Mouse (Mus musculus): ENCODE measurements around the gene Tsks. TPM values are rescaled to one million over a fixed set of nuclear protein-coding genes. Genes with fewer than 3 reads are reported as not detected.

The Tsks gene
- polyA plus RNA-seq (2012; ENCODE audit: low replicate concordance) = 0.42 TPM in 1 of 2 replicates, not detected in the other

DNA sequence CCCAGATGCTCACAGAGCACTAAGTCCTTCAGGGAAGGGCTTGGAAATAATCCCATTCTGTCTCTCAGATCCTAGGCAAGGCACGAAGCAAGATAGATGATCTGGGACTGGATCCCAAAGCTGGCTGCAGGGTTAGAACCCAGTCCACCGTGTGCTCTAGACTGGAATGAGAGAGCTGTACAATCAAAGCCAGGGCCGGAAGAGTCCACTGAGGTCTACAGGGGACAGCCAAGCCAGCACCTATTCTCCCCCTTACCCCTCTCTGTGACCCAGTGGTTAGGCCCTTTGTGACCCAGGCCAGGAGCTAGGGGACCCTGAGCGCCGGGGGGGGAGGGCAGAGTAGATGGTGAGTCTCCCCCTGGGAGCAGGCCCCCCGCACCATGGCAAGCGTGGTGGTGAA lies at the start of gene Tsks:
Tsks (plus strand) TSS at position 301 of the 400 bp plus-strand sequence.

DNA sequence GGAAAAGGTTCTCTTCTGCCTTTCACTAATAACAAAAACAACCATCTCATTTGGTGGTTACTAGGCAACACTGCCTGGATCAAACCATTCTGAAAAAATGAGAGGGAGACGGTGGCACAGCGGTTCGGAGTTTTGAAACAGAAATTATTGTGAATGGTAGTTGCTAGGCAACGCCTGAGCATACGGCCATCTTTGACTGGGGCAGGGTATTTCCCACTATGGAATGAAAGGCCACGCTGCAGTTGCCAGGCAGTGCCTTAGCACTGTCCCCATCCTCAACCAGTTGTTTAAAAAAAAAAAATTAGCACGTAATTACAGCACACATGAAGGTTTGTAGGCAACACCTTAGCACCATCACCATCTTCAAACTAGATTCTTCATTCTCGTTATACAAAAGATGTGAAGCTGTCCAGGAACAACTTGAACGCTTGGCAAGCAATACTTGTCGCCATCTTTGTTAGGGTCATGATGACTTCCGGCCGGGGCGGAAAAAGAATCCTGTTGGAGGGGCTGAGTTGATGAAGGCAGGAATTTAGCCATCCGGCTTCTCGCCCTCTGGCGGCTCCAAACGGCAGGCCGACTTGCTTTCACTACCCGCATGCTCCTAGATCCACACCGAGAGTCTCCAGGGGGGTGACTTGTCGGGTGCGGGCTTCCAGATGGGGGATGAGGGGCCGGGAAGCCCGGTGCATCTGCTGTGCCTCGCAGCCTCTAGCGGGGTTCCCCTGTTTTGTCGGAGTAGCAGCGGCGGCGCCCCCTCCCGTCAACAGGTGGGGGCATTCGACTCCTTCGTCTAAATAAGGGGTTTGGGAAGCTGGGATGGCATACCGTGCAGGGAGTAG lies 47.2 kb upstream of the Tsks start, which contains the start of gene Fuz:
Fuz (plus strand) TSS at position 487 of the 842 bp plus-strand sequence.

DNA sequence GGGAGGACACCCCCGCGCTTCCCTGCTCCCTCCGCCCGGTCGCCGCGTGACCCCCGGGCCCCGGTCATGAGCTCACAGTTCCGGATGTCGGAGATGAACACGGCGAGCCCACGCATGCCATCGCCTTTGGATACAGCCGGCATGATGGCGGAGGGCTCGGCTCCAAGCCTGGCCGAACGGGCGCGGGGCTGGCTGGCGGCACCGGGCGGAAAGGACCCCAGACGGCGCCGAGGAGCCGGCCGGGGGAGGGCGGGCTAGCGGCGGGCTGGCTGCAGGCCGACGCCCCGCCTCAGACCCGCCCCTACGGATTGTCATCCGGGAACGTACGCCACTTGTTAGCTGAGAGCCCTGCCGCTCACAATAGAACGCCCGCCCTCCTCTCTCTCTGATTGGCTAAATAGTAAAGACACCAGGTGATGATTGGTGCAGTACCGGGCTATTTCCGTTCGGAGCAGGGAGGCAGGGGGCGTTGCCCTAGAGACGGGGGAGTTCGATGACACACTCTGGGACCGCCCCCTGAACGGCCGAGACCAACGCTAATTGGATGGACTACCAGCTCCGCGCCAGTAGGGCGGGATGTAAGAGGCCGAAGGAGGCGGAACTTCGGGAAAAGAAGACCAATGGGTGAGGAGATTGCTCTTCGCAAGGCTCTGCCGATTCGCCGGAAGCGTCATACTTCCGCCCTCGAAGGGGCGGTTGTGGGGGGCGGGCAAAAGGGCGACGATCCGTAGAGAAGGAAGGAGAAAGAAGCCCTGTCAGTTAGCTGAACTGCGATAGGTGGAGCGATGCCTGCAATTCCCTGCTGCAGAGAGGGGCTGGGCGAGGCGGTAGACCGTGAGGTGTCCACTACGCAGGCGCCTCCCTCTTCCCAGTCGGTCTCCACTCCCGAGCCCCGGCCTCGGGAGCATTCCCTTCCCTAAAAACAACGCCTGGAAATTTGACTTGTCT lies 13.5 kb upstream of the Tsks start, which contains the start of gene Ap2a1:
Ap2a1 (minus strand) TSS at position 293 of the 948 bp plus-strand sequence.

DNA sequence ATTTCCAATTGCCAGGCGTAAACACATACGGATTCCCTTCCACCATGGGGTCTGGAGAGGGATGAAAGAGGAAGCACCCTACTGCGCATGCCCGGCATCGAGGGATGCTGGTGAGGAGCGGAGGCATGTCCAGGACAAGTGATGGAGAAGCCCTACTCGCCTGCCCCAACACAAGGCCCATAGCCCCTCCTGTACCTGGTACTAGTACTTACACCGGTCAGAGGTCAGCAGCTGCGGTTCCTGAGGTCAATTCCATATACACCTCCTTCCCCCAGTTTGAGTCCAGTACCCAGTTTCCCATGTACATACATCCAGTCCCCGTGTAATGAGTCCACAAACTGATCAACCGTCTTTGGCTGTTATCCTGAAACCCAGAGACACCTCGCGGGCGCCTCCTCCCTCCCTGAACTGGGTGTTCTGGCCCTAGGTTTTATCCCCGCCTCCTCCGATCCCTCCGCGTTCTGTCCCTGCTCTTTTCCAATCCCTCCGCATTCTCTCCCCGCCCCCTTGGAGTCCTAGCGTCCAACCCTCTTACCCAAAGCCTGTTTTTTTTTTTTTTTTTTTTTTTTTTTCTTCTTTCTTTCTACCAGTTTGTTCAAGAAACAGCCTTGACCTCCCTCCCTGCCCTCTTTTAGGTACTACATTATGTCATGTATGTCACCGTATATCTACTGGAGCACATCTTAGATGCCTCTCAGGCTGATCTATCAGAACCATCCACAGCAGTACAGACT lies 31.5 kb downstream of the Tsks start, which contains the start of gene Cpt1c:
Cpt1c (minus strand) TSS at position 469 of the 734 bp plus-strand sequence.

DNA sequence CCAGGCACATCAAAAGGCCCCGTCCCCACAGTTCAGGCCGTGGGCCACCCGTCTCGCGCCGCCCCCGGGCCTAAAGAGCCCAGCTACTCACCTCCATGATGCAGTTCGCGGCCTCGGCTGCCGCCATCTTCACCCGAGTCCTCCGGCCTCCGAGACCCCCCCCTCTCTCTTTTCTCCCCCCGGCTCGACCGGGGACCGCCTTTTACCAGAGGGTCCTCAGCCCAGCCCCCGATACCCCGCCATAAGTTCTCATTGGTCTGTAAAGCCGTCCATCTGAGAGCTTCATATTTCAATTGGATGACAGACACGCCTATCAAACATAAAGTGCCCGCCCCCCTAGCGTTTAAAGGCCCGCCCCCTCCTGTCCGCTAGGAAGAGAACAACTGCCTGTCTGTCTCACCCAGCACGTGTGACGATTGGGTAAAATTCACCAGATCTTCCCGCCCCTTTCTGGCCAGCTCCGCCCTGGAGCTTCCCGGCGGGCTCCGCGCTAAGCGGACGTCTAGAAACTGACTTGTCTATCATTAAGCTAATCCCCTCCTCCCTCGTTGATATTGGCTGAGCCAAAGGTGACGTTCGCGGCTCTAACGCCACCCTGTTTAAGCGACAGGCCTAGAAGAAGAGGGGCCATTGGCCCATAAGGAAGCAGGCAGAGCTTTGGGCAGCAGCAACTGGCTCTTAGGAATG lies 43.3 kb downstream of the Tsks start, which contains the start of gene Prmt1:
Prmt1 (minus strand) TSS at position 377 of the 687 bp plus-strand sequence.

DNA sequence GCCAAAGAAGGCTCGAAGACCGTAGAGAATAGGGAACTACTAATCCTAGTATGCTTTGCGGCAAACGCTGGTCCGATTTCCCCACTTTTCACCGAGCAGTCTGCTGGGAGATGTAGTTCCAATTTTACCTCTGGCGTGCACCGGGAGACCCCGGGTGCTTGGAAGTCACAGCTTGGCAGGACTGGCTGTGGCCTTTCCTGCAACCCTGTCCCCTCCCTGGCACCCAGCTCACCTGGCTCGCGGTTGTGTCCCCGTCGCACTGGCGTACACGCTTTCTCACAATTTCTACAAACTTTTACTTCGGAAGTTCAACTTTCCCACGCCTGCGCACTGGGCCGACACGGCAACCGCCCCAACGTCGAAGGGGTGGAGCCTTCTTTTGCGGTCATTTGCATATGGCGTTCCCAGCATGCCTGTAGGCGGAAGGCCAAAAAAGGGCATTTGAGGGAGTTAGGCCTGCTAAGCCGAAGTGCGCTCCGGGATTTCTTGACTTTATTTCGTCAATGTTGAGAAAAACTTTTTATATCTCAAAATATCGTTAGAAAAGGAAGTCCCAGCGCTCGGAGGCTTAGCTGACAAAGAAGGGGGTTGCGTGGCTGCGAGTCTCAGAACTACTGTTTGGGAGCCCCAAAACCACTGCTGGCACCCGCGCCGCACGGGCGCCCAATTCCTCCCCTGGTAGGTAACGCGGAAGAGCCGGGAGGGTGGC lies 54.4 kb downstream of the Tsks start, which contains the start of gene Irf3:
Irf3 (plus strand) TSS at position 418 of the 709 bp plus-strand sequence.

DNA sequence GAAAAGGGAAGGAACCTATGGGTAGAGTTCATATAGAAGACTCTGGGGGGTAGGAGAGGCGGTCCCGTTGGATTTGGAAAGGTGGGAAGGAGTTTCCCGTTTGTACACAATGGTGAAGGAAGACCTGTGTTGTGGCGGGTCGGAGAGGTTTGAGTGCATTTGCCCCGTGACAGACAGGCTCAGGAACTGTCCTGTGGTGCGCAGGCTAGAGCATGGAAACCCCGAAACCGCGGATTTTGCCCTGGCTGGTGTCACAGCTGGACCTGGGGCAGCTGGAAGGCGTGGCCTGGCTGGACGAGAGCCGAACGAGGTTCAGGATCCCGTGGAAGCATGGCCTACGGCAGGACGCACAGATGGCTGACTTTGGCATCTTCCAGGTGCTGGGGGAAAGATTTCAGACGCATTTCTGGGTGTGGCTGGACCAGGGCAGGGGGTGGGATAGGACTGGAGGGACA lies 55.5 kb downstream of the Tsks start, which contains the start of gene Bcl2l12:
Bcl2l12 (minus strand) TSS at position 212 of the 455 bp plus-strand sequence.

Other genes with a start within 250 kb of the Tsks start
- gene Izumo2, start 234.5 kb upstream of the Tsks start, polyA plus RNA-seq (2012; ENCODE audit: low replicate concordance) = not detected in 2 replicates
- gene Vrk3, start 194.8 kb upstream of the Tsks start, polyA plus RNA-seq (2012; ENCODE audit: low replicate concordance) = 56.2 and 60.7 TPM in 2 replicates
- gene Zfp473, start 192.2 kb upstream of the Tsks start, polyA plus RNA-seq (2012; ENCODE audit: low replicate concordance) = 0.19 TPM in 1 of 2 replicates, not detected in the other
- 34.9 and 262 TPM in 2 replicates for gene Nup62, start 127.1 kb upstream of the Tsks start, polyA plus RNA-seq (2012; ENCODE audit: low replicate concordance)
- gene Il4i1, start 126.8 kb upstream of the Tsks start, polyA plus RNA-seq (2012; ENCODE audit: low replicate concordance) = 32.0 and 50.1 TPM in 2 replicates
- gene Atf5, start 126.5 kb upstream of the Tsks start, polyA plus RNA-seq (2012; ENCODE audit: low replicate concordance) = 316 and 493 TPM in 2 replicates
- 700 and 1,277 TPM in 2 replicates for gene Akt1s1, start 94.2 kb upstream of the Tsks start, polyA plus RNA-seq (2012; ENCODE audit: low replicate concordance)
- 84.2 and 127 TPM in 2 replicates for gene Tbc1d17, start 94.1 kb upstream of the Tsks start, polyA plus RNA-seq (2012; ENCODE audit: low replicate concordance)
- gene Pnkp, start 86.1 kb upstream of the Tsks start, polyA plus RNA-seq (2012; ENCODE audit: low replicate concordance) = 44.0 and 47.7 TPM in 2 replicates
- gene Ptov1, start 73.4 kb upstream of the Tsks start, polyA plus RNA-seq (2012; ENCODE audit: low replicate concordance) = 43.6 and 56.8 TPM in 2 replicates
- gene Med25, start 50.5 kb upstream of the Tsks start, polyA plus RNA-seq (2012; ENCODE audit: low replicate concordance) = 556 and 706 TPM in 2 replicates
- gene Fuz, start 47.1 kb upstream of the Tsks start, polyA plus RNA-seq (2012; ENCODE audit: low replicate concordance) = 65.8 and 103 TPM in 2 replicates
- 202 and 215 TPM in 2 replicates for gene Ap2a1, start 13.7 kb upstream of the Tsks start, polyA plus RNA-seq (2012; ENCODE audit: low replicate concordance)
- 12.5 and 13.7 TPM in 2 replicates for gene Cpt1c, start 31.6 kb downstream of the Tsks start, polyA plus RNA-seq (2012; ENCODE audit: low replicate concordance)
- 27.7 and 67.9 TPM in 2 replicates for gene Prmt1, start 43.4 kb downstream of the Tsks start, polyA plus RNA-seq (2012; ENCODE audit: low replicate concordance)
- gene Irf3, start 54.4 kb downstream of the Tsks start, polyA plus RNA-seq (2012; ENCODE audit: low replicate concordance) = 87.3 and 130 TPM in 2 replicates
- gene Bcl2l12, start 55.5 kb downstream of the Tsks start, polyA plus RNA-seq (2012; ENCODE audit: low replicate concordance) = 87.8 and 102 TPM in 2 replicates
- gene Scaf1, start 73.2 kb downstream of the Tsks start, polyA plus RNA-seq (2012; ENCODE audit: low replicate concordance) = 217 and 410 TPM in 2 replicates
- gene Rras, start 74.8 kb downstream of the Tsks start, polyA plus RNA-seq (2012; ENCODE audit: low replicate concordance) = 5.5 and 13.5 TPM in 2 replicates
- 79.4 and 112 TPM in 2 replicates for gene Prr12, start 109.7 kb downstream of the Tsks start, polyA plus RNA-seq (2012; ENCODE audit: low replicate concordance)
- gene Nosip, start 119.2 kb downstream of the Tsks start, polyA plus RNA-seq (2012; ENCODE audit: low replicate concordance) = 116 and 136 TPM in 2 replicates
- gene Prrg2, start 119.5 kb downstream of the Tsks start, polyA plus RNA-seq (2012; ENCODE audit: low replicate concordance) = 37.4 and 43.1 TPM in 2 replicates
- 46.7 and 64.8 TPM in 2 replicates for gene Rcn3, start 149.0 kb downstream of the Tsks start, polyA plus RNA-seq (2012; ENCODE audit: low replicate concordance)
- gene Fcgrt, start 160.6 kb downstream of the Tsks start, polyA plus RNA-seq (2012; ENCODE audit: low replicate concordance) = 110 and 181 TPM in 2 replicates
- 30.5 and 135 TPM in 2 replicates for gene Rps11, start 181.2 kb downstream of the Tsks start, polyA plus RNA-seq (2012; ENCODE audit: low replicate concordance)
- gene Rpl13a, start 185.6 kb downstream of the Tsks start, polyA plus RNA-seq (2012; ENCODE audit: low replicate concordance) = 3,721 and 5,411 TPM in 2 replicates
- gene Gm45713, start 193.0 kb downstream of the Tsks start, polyA plus RNA-seq (2012; ENCODE audit: low replicate concordance) = 0.19 and 1.7 TPM in 2 replicates
- gene Flt3l, start 193.2 kb downstream of the Tsks start, polyA plus RNA-seq (2012; ENCODE audit: low replicate concordance) = 27.9 and 74.5 TPM in 2 replicates
- gene Pih1d1, start 211.1 kb downstream of the Tsks start, polyA plus RNA-seq (2012; ENCODE audit: low replicate concordance) = 30.9 and 48.1 TPM in 2 replicates
- 59.4 and 89.2 TPM in 2 replicates for gene Aldh16a1, start 211.4 kb downstream of the Tsks start, polyA plus RNA-seq (2012; ENCODE audit: low replicate concordance)
- 0.08 and 0.46 TPM in 2 replicates for gene Slc17a7, start 220.7 kb downstream of the Tsks start, polyA plus RNA-seq (2012; ENCODE audit: low replicate concordance)
- 0.24 and 4.6 TPM in 2 replicates for gene Gfy, start 236.4 kb downstream of the Tsks start, polyA plus RNA-seq (2012; ENCODE audit: low replicate concordance)
- gene Pth2, start 237.8 kb downstream of the Tsks start, polyA plus RNA-seq (2012; ENCODE audit: low replicate concordance) = not detected in 2 replicates

Data from leukemia stem cell, adult 10-12 weeks (primary cell).